Mouse (Mus musculus) lung, adult 18-20 months (tissue): ENCODE measurements around the gene Gm20518.
A peak's percentile ranks its signal among the peaks of the same experiment; 100 is the strongest.

Experiments
- DNase-seq, 2 experiments: peaks; one replicate each; pipeline ENCODE4 v3.0.0; 2022; ENCODE audit warnings: mixed read lengths in 2 of 2

Gene Gm20518

DNA sequence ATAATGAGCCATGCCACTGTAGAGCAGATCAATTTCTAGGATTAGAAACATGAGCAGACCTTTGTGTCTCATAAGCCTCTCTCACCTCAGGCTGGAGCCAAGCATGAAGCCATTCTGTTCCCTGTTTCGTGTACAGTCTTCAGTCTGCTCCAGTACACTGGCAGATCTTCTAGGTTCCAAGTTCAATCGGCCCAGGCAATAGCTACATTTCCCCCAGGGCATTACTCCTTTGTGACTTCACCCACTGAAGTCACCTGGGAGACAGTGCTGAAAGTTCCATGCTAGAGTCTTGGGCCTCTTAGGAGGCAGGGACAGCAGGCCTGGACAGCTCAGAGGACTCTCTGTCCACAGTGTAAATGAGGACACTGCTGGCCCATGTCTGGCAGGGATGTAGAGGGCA lies 2.5 kb upstream of the Gm20518 start, which contains the start of gene Tssk1:
TSS of gene Tssk1 (plus strand) at position 301 of the 400 bp plus-strand sequence.
- DNase-seq, result no peak

DNA sequence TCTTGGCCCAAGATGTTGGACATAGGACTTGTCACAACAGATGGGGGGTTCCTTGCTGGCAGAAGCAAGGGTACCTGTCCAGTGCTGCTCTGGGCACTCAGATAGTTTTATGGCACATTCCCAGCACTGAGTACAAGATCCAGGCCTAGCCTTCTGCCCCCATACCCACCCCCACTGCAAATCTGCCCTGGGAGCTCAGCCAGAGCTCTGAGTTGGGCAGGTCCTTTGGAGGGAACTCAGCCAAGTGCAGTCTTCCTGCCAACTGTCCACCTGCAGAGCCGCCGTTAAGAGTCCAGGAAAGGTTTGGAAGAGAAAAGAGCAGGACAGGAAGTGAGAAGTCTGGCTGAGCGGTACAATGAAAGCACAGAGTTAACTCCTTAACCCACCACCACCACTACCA lies 1.1 kb upstream of the Gm20518 start:
- DNase-seq, result peak; percentile 59 to 69

DNA sequence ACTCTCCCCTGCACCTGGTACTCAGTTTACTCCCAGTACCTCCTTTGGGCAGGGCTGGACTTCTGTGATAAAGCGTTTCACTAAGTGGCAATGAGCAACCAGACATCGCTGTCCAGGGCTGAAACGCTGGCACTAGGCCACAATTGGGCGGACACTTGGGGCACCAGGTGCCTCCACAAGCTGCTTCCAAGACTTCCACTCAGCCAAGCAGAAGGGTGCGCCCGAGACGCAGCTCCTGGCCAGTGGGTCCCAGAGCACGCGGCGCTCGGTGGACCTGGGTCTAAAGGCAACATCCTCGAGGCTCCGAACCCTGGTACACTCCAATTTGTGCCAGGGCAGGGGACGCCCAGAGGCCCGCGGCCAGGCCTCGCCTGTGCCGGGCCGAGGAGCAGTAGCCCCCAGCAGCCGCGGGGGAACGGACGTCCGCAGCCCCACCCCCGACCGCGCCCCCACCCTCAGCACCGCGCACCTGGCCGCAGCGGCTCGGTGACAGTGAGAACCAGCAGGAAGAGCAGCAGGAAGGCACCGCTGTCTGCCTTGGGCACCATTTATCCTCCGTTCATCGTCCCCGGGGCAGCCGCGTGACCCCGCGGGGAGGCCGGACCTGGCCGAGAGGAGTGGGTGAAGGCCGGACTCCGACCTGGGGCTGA lies 429 bp downstream of the Gm20518 start:
- peak; percentile 83 to 88 for DNase-seq

DNA sequence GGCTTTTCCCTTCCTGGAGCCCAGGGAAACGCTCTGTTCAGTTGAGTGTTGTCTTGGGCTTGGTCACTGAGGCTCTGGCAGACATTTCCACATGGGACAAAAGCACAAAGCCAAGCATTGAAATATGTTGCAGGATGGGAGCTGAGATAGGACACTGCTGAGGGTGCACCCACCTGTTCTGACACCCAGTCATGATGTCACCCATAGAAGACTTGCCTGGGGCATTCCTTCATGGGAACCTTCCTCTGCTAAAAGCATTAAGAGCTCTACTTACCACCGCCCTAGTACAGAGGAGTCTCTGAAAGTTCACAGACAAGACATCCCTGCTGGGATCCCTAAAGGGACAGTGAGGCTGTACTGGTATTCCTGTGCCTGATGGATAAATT lies 1.1 kb downstream of the Gm20518 start:
- DNase-seq, result no peak

DNA sequence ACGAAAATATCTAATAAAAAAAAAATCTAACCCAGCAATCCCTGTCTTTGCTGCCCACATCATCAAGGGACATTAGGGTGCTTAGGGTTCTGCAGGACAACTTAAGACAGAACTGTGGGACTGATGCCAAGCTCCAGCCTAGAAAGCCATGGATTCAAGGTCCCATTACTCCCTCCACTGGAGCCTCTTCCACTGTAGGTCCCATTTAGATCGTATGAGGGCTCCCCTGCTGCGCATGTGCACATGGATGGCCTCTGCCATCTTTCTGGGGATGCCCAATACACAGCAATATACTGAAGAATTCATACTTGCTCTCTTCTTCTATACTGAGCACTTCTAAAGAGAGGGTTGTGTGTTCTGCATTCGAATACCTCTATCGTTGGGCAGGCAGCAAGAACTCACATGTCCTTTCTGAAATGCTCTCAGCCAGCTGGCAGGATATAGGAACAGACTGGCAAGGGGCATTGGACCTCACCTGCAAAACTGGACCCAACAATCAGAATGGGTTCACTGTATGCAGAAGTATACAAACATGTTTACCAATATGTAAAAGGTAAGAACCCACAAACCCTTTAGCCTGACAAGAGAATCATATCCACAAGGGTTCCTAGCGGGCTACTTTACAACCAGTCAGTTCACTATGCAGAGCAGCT lies 1.7 kb downstream of the Gm20518 start:
- DNase-seq, result no peak

DNA sequence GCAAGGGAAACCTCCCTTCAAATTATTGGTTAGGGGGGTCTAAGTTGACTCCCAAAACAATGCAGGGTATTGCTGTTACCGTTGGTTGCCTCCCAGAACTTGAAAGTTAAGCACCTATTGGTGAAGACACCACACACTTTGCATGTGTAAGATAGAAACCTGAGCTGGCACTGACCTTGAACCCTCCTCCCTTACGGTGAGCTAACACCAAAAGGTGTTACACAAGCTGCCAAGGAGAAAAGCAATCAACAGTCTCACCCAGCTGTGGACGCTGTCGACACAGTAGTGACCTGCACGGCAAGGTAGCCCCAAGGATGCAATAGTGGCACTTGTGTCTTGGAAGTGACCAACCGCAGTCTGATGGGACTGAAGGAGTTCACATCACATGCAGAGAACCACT lies 7.4 kb downstream of the Gm20518 start:
- DNase-seq, result peak in 1 of 2 experiments; percentile 39

DNA sequence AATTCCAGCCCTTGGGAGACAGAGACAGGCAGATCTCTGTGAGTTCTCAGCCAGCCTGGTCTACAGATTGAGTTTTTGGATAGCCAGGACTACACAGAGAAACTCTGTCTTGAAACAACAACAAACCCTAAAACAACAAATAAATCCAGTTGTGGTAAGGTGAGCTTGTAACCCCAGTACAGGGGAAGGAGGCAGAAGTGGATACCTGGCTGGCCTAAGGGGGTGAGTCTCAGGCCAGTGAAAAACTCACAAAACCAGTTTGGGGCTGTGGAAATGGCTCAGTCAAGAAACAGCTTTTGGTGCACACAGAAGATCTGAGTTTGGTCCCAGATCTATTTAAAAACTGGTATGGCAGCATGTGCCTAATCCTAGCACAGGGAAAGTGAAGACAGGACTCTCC lies 9.3 kb downstream of the Gm20518 start:
- peak; percentile 40 to 59 for DNase-seq

DNA sequence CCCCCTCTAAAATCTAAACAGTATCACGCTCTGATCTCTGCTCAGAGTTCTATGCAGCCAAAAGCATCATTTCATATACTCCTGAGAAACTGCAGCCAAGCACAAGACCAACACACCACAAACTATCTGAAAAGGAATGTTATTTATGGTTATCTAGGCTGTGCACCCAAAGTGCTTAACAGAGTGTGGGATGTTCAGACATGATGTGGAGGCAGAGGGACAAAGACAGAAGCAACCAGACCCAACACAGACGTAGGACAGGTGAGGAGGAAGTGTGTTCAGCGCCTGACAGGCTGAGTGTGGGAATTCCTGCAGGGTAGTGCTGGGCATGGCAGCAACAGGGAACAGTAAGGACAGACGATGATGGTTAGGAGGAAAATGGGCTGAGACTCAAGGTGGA lies 11.9 kb downstream of the Gm20518 start:
- no peak for DNase-seq

DNA sequence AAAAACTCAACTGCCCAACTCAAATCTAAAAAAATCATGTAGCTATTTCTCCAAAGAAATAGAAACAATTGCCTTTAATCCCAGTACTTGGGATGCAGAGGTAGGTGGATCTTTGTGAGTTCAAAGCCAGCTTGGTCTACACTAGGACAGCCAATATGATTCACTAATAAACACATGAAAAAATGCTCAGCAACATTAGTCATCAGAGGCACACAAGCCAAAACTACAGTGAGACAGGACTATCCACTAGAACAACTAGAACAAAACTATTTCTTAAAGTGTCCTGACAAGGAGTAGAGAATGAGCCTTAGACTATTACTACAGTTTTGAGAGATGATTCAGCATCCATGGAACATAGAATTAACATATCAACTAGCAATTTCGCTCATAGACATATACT lies 15.4 kb downstream of the Gm20518 start:
- DNase-seq, result no peak

DNA sequence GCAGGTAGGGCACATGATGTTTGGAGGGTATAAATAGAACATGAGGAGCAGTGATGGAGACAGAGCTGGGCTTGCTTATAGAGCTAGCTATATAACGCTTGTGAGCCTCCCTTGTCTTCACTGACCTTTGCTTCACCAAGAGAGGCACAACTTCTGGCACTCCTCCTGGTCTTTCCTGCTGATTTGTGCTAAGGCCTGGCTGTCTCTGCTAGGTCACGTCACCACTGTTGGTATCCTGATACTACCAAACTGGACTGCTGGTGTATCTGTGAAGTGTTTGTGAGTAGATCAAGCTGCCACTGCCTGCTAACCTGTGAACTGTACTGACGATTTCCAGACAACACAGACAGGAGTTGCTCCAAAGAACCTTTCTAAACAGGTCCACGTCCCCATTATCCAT lies 16.3 kb downstream of the Gm20518 start:
- DNase-seq, result no peak

DNA sequence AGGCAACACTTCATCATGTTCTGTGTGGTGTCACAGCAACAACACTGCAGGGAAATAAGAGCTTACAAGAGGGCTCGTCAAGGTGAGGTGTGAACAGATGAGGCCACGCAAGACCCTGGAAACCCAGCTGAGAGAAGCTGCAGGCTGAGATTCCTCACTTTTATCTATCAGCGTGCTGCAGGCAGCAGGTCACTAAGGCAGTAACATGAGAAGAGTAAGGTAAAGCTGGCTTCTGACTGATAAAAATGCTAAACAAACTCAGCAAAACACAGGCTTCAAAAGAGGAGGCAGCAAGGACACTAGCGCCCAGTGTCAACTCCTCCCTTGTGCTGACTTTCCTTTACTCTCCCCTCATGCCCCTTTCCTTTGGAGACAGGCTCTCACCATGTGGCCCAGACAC lies 18.5 kb downstream of the Gm20518 start:
- no peak for DNase-seq

DNA sequence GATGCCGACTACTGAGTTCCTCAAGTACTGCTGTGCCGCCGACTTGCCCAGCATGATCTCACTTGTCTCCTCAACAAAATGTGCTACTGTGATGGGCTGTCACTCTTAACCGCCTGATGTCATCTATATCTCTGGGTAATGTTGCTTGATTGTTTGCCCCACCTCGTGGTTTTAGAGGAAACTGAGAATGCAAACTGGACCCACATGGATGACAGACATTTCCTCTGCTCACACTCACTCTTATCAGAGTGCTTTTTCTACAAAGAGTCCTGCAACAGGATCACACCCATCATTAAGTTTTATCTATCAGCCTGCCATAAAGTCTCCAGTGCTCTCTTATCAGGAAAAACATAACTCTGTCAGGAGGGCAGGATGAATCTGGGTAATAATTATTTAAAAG lies 20.2 kb downstream of the Gm20518 start:
- DNase-seq, result no peak

DNA sequence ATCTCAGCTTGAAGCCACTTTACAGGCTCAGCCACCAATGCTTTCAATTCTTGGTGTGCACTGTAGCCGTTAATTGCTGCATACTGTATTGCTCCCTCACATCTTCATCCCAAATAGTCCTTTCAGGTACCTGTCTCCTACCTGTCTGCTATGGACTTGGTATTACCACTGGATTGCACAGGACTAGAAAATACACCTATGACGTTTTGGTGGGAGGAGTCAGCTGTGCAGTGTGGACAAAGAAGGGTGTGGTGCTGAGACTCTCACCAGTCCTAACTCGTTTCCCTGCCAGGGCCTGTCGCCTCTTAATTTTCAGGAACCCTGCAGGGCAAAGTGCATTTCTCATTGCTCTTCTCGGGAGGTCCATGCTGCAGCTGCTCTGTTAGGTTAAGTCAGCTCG lies 25.7 kb downstream of the Gm20518 start:
- peak; percentile 27 to 55 for DNase-seq

DNA sequence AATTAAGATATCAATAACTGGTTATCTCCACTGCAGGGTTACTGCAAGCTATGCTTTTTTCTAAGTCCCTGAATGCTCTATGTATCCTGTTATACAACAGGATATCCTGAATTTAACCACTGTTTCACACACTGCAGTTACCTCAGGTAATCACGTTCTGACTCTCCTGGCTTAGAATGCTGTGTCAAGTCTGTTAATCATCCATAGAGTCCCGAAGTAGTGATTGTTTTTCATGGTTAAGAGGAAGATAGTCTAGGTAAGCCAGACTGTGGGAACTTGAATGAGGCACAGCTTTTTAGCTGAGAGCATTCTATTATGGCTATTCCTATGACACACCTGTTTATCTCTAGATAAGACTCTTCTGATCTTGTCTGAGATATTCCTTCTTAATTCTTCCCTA lies 26.2 kb downstream of the Gm20518 start:
- no peak for DNase-seq

DNA sequence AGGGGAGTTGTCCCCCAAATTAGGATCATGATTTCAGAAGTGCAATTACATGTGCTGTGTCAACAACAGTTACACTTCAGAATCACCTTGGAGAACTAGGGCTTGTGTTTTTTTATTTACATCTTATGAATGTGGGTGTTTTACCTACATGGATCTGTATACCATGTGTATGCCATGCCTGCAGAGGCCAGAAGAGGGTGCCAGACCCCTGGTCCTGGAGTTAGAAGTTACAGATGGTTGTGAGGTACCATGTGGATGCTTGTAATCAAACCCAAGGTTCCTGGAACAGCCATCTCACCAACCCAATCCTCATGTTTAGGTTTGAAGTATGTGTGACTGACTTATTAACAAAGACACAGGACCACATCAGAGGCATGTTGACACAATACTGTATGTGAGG lies 32.9 kb downstream of the Gm20518 start:
- DNase-seq, result no peak

DNA sequence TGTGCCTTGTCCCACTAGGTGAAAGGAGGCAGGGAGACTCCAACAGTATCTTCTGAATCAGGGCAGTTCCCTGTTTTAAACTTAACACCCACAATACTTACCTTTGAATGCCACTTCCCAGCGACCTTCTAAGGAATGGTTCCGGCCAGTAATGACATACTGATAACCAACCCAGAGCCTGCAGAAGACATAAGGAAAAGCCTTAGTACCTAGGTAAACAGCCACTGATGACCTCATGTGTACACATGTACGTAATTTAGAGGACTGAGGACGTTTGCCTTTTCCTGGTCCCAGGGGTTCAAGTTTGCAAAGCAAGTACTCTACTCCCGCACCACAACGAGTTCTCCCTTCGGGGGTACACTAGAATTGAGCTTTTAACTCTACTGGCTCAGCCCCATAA lies 34.3 kb downstream of the Gm20518 start:
- DNase-seq, result no peak

DNA sequence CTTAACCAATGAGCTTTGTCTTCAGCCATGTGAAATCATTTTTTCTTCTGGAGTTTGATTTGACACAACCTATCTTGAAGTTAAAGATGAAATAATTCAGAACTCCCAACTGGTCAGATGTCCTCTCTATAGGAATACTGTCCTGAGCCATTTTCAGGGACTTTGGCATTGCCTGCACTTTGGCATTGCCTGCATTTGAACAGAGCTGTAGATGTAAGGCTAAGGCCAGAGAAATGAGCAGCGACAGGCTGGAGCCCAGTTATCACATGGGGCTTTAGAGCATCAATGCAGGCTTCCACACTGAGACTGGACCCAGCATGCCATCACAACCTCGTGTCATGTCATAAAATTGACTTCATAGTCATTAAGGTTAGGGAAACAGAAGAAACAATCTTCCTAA lies 38.2 kb downstream of the Gm20518 start:
- DNase-seq, result no peak

DNA sequence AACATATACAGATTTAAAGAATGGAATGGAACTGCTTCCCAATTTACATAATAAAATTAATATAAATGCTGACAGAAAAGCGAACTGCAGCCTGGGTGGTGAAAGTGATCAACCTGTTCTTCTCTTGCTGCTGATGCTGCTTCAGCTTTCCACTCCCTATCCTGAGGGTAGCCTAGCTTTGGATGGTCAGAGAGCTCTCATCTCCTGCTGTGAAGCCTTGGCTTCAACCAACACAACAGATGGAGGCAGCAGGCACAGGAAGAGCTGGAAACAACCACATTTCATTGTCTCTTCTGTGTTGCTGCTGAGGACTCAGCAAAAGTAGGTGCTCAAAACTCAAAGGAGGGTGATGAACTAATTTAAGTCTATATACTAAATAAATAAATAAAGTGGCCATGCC lies 39.6 kb downstream of the Gm20518 start:
- no peak for DNase-seq

DNA sequence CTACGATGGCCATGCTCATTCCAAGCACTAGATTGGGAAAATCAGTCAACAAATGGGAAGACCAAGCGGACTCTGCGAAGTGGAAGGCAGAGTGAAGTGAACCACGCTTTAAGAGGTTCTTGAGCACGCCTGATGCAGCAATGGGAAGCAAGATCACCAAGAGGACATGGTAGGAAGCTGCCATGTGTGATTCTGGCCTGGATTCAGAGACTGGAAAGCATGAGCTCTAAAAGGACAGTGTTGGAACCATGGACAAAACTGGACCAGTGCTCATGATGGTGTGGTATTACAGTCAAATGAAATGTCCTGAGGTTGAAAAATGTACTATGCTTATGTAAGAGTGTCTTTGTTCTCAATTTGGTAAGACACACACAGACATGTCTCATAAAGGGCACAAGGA lies 40.1 kb downstream of the Gm20518 start:
- no peak for DNase-seq

DNA sequence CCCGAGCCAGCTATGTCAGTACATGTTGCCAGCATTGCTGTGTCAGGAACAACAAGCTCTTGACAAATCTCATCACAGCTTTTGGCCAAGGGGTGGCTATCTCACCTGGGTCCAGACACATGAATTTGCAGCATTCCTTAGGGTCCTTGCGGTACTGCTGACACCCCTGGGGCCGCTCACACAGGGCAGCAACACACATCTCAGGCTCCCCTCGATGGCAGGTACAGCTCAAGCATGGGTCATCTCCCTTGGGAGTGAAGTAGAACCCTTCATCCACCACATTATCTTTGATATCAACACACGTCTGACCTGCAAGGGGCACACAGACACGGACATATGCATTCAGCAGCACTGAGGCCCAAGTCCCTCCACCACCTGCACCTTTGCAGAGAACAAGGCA lies 42.0 kb downstream of the Gm20518 start:
- DNase-seq, result no peak

DNA sequence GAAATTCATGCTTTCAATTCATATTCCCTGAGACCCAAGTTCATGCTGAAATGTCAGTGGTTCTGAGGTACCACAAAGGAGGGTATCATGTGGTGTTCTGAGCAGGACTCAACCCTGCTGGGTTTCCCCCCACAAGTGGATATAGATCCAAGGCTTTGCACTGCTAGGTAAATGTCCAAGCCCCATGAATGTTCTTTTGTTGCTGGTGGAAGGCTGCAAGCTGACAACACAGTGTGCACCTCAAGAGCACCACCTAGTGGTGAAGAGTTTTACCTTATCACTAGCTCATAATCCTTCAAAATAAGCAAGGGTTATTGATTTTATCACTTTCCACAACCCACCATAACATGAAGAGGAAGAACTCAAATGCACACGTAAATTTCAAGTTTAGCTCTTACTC lies 42.5 kb downstream of the Gm20518 start:
- peak in 1 of 2 experiments; percentile 15 for DNase-seq

DNA sequence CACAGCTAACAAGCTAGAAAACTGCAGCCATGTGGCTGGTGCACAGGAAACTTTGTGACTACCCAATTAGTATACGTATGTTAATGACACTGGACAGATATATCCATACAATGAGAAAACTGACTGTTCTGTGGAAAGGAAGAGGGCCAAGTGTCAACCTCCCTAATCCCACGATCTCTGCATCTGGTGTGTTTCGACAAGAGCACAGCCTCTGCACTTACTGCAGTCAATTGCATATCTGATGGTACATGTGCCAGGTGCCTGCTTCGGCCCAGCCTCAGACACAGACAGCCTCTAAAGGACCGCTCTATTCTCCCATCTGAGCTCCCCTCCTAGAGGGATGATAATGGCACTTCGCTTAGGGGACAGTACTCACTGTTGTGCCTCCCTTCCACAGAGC lies 43.0 kb downstream of the Gm20518 start:
- DNase-seq, result no peak

DNA sequence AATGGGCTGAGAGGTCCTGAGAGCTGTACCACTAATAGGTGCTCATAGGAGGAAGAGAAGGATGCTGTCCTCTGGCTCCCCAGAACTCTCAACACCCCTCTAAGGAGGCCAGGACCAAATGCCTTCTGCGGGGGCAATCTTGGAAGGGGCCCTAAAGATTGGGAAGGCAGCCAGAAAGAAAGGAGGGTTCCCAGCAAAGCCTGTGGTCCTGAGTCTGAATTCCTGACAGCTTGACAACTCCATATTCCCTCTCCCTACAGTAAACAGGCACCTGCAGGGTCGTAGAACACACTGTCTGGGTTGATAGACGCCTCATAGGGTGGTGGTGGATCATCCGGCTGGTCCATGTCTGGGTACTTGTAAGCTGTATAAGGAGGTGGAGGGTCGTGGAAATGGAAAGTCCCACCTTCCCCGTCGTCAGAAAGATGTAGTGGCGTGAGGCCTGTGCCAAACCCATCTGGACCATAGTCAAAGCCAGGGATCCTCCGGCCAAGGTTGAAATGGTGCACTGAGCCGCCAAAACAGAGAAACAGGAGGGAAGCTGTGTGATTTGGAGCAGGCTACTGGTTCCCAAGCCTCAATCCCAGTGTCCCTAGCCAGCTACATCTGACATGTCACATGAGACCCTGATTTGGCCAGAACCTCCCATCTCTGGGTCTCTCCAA lies 47.6 kb downstream of the Gm20518 start:
- no peak for DNase-seq

DNA sequence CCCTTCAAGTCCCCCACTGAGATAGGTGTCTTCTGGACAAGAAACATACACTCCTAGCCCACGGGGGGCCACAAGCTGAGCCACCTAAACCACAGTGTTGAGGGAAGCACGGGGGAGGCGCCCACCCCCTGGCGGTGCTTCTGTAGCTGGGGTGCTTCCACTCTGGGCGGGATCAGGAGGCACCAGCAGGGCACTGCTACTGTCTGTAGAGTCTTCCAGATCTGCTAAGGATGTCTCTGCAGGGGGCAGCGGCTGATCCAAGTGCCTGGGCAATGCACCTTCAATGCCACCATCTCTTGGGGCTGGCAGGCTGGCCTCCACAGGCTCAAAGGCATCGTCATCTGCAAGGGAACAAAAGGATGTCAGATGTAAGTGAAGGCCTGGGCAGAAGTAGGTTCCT lies 49.0 kb downstream of the Gm20518 start:
- DNase-seq, result no peak
